ENCODE assay signal across 19 mouse cellular contexts in genomic region chr5:36141676-36142255, GRCm38 (mm10).
DNase-seq lines count a peak whose midpoint lies in the region; ATAC-seq lines count a peak whose summit lies in the region.
"Had no signal": no experiment of that assay in that cellular context is flagged by ENCODE, and none has a peak within 500 bp of the region (broad histone marks: within the 10 kb centered on the region; RNA-seq: fewer than 3 reads in every experiment).

No protein-coding gene starts in this region.

- no peak overlapping the region for H3K9ac ChIP-seq in hindbrain, embryonic 13.5 days
- no peak overlapping the region for H3K9ac ChIP-seq in hindbrain, embryonic 16.5 days (ENCODE audit: low read depth, low read length)
- no peak overlapping the region for H3K9ac ChIP-seq in forebrain, embryonic 16.5 days (replicated peaks; ENCODE audit: low read depth, low read length)
- H3K9ac ChIP-seq: embryonic facial prominence, embryonic 15.5 days; liver, embryonic 15.5 days; lung, embryonic 14.5 days; stomach, embryonic 15.5 days had no signal

- peaks cover 24% of the 10 kb centered on the region for H3K27me3 ChIP-seq in hindbrain, embryonic 13.5 days
- H3K27me3 ChIP-seq in hindbrain, embryonic 16.5 days (replicated peaks; ENCODE audit: control insufficient read depth, insufficient read depth, low read length), result no peaks in the 10 kb centered on the region
- no peaks in the 10 kb centered on the region for H3K27me3 ChIP-seq in forebrain, embryonic 16.5 days (replicated peaks; ENCODE audit: control insufficient read depth, insufficient read depth, low read length)
- H3K27me3 ChIP-seq: embryonic facial prominence, embryonic 15.5 days; liver, embryonic 15.5 days; stomach, embryonic 15.5 days had no signal

- DNase-seq in retina, postnatal 1 day, result peak; percentile 67
- no peak for DNase-seq in retina, embryonic 14.5 days (ENCODE audit: low spot score)
- no peak for DNase-seq in gastrocnemius, adult 18-20 months (ENCODE audit: low spot score)
- DNase-seq in thymus, postnatal 36 days, result no peak
- DNase-seq: gastrocnemius, postnatal 36 days; heart, postnatal 36 days; liver had no signal

- no peak overlapping the region for H3K4me3 ChIP-seq in hindbrain, embryonic 13.5 days
- H3K4me3 ChIP-seq in hindbrain, embryonic 16.5 days (ENCODE audit: low read length), result no peak overlapping the region
- H3K4me3 ChIP-seq in forebrain, embryonic 16.5 days (replicated peaks; ENCODE audit: low read length), result no peak overlapping the region
- H3K4me3 ChIP-seq: embryonic facial prominence, embryonic 10.5 days; embryonic facial prominence, embryonic 15.5 days; gastrocnemius, adult 2 months; liver, embryonic 15.5 days; stomach, embryonic 15.5 days had no signal

- H3K4me2 ChIP-seq in hindbrain, embryonic 13.5 days, result no peak overlapping the region
- no peak overlapping the region for H3K4me2 ChIP-seq in hindbrain, embryonic 16.5 days (ENCODE audit: low read length)
- no peak overlapping the region for H3K4me2 ChIP-seq in forebrain, embryonic 16.5 days (ENCODE audit: low read length)
- H3K4me2 ChIP-seq: embryonic facial prominence, embryonic 15.5 days; heart, embryonic 11.5 days; liver, embryonic 15.5 days; lung, embryonic 14.5 days; stomach, embryonic 15.5 days had no signal

- H3K4me1 ChIP-seq in hindbrain, embryonic 13.5 days (replicated peaks), result peaks cover 37% of the 10 kb centered on the region
- peaks cover 3% of the 10 kb centered on the region; the same call in 1 of the 2 replicates for H3K4me1 ChIP-seq in hindbrain, embryonic 16.5 days (ENCODE audit: control insufficient read depth, insufficient read depth, low read depth, low read length)
- H3K4me1 ChIP-seq in forebrain, embryonic 16.5 days (replicated peaks; ENCODE audit: control insufficient read depth, insufficient read depth, low read length), result peaks cover 7% of the 10 kb centered on the region
- H3K4me1 ChIP-seq: embryonic facial prominence, embryonic 15.5 days; liver, embryonic 15.5 days; stomach, embryonic 15.5 days had no signal

- no peaks in the 10 kb centered on the region for H3K9me3 ChIP-seq in hindbrain, embryonic 13.5 days
- no peaks in the 10 kb centered on the region for H3K9me3 ChIP-seq in hindbrain, embryonic 16.5 days (ENCODE audit: control insufficient read depth, low read length)
- no peaks in the 10 kb centered on the region for H3K9me3 ChIP-seq in forebrain, embryonic 16.5 days (ENCODE audit: control insufficient read depth, low read length)
- H3K9me3 ChIP-seq: embryonic facial prominence, embryonic 10.5 days; embryonic facial prominence, embryonic 15.5 days; liver, embryonic 15.5 days; stomach, embryonic 15.5 days had no signal

- ATAC-seq in hindbrain, embryonic 13.5 days (ENCODE audit: low FRiP score), result 0 out of 2 replicates have a peak, but pooled peaks have one; percentile 8
- no peak for ATAC-seq in hindbrain, embryonic 16.5 days
- peak; percentile 59; the same call in 1 of the 2 replicates for ATAC-seq in forebrain, embryonic 16.5 days
- ATAC-seq: CD4-positive, CD25-positive, alpha-beta regulatory T cell, adult 4 months; intestine, postnatal 0 days had no signal

- 47% methylated on average over 6 of the region's 6 CpGs for WGBS in hindbrain, embryonic 13.5 days
- 42% methylated on average over 6 of the region's 6 CpGs for WGBS in hindbrain, embryonic 16.5 days
- 11% methylated on average over 6 of the region's 6 CpGs for WGBS in forebrain, embryonic 16.5 days

- H3K27ac ChIP-seq in hindbrain, embryonic 13.5 days, result no peak overlapping the region
- H3K27ac ChIP-seq in hindbrain, embryonic 16.5 days (ENCODE audit: low read depth, low read length), result no peak overlapping the region
- H3K27ac ChIP-seq in forebrain, embryonic 16.5 days (ENCODE audit: low read length), result no peak overlapping the region
- H3K27ac ChIP-seq: embryonic facial prominence, embryonic 10.5 days; embryonic facial prominence, embryonic 15.5 days; gastrocnemius, adult 2 months; liver, embryonic 15.5 days; stomach, embryonic 15.5 days had no signal

- no peaks in the 10 kb centered on the region for H3K36me3 ChIP-seq in hindbrain, embryonic 13.5 days
- no peaks in the 10 kb centered on the region for H3K36me3 ChIP-seq in hindbrain, embryonic 16.5 days (ENCODE audit: control insufficient read depth, insufficient read depth, low read length)
- H3K36me3 ChIP-seq in forebrain, embryonic 16.5 days (ENCODE audit: control insufficient read depth, insufficient read depth), result no peaks in the 10 kb centered on the region
- H3K36me3 ChIP-seq: embryonic facial prominence, embryonic 10.5 days; embryonic facial prominence, embryonic 15.5 days; liver, embryonic 15.5 days; stomach, embryonic 15.5 days had no signal
